Mouse (Mus musculus) thymus, adult 2 months (tissue): Measurements from ENCODE around the gene Pabpc4. TPM values are rescaled to one million over a fixed set of nuclear protein-coding genes. Genes with fewer than 3 reads are reported as not detected.

Experiments
- DNase-seq: peaks from one replicate; pipeline ENCODE4 v3.0.0; 2021
- H3K27ac ChIP-seq: fragments of 200-500 bp; 2 replicates; pipeline ENCODE4 v1.5.1; 2012; ENCODE audit warnings: low read length, control low read depth; ENCODE audit not compliant: control insufficient read depth, insufficient read depth
- H3K27me3 ChIP-seq: fragments of 200-500 bp; 2 replicates; pipeline ENCODE4 v1.6.1; 2012; ENCODE audit warnings: mild to moderate bottlenecking, low read length, moderate library complexity, mixed read lengths; ENCODE audit not compliant: control insufficient read depth, insufficient read depth
- H3K36me3 ChIP-seq: fragments of 200-500 bp; 2 replicates; pipeline ENCODE4 v1.6.1; 2012; ENCODE audit warnings: mild to moderate bottlenecking, low read length, moderate library complexity; ENCODE audit not compliant: control insufficient read depth, insufficient read depth
- H3K4me1 ChIP-seq: fragments of 200-500 bp; replicated peaks from 2 replicates; pipeline ENCODE4 v1.6.1; 2012; ENCODE audit warnings: low read length; ENCODE audit not compliant: control insufficient read depth, insufficient read depth
- H3K4me3 ChIP-seq: fragments of 200-500 bp; 2 replicates; pipeline ENCODE4 v1.5.1; 2012; ENCODE audit warnings: mild to moderate bottlenecking, low read length, control low read depth, moderate library complexity; ENCODE audit not compliant: control insufficient read depth, insufficient read depth
- CTCF ChIP-seq: fragments of 200-500 bp; IDR thresholded peaks from 2 replicates; pipeline ENCODE4 v1.5.1; 2012; ENCODE audit warnings: mild to moderate bottlenecking, control low read depth, low read length, moderate library complexity, borderline replicate concordance; ENCODE audit not compliant: control insufficient read depth, poor library complexity, insufficient read depth; ENCODE audit errors: extremely low read depth
- POLR2A ChIP-seq: fragments of 200-500 bp; IDR thresholded peaks from 2 replicates; pipeline ENCODE4 v1.6.1; 2012; ENCODE audit warnings: mild to moderate bottlenecking, low read length, control low read depth, moderate library complexity; ENCODE audit not compliant: control insufficient read depth, poor library complexity, insufficient read depth; ENCODE audit errors: extremely low read depth
- WGBS: fragments of 180-500 bp; shearing (Covaris S2); methylation state at CpG from one replicate; pipeline ENCODE4 v1.1.7; 2018; 5-methylcytosine and 5-hydroxymethylcytosine counted together
- polyA plus RNA-seq: library from polyadenylated mRNA; depleted of rRNA; stranded (reverse); fragments of >200 nt; gene quantifications from 2 replicates; pipeline ENCODE4 v1.2.3, GENCODE M21; 2012

Pabpc4 gene
- polyA plus RNA-seq, 1 experiment, result 146 TPM

GRCm38 (mm10) chr4:123246651-123247050 lies 15.5 kb upstream of the Pabpc4 start:
- Histone ChIP-seq H3K27me3 (no peaks in the 10 kb centered on the region), H3K4me1 (no peaks in the 10 kb centered on the region), H3K27ac (no peak overlapping the region), H3K4me3 (no peak overlapping the region), H3K36me3 (no peaks in the 10 kb centered on the region)
- no peak for DNase-seq
- TF ChIP-seq POLR2A (no peak), CTCF (no peak)
- 94% methylated on average over 5 of the region's 5 CpGs for WGBS

- Histone ChIP-seq H3K36me3 (no peaks in the 10 kb centered on the region), H3K27ac (no peak overlapping the region), H3K4me3 (no peak overlapping the region), H3K4me1 (no peaks in the 10 kb centered on the region), H3K27me3 (no peaks in the 10 kb centered on the region)
- TF ChIP-seq CTCF (no peak), POLR2A (no peak)
- no peak for DNase-seq
- 94% methylated on average over 7 of the region's 7 CpGs for WGBS
These were observed 14.8 kb upstream of the Pabpc4 start for GRCm38 (mm10) chr4:123247147-123247880.

GRCm38 (mm10) chr4:123248971-123249567 lies 13.1 kb upstream of the Pabpc4 start:
- Histone ChIP-seq H3K4me3 (no peak overlapping the region), H3K36me3 (no peaks in the 10 kb centered on the region), H3K27me3 (no peaks in the 10 kb centered on the region), H3K4me1 (no peaks in the 10 kb centered on the region), H3K27ac (no peak overlapping the region)
- no peak for TF ChIP-seq POLR2A
- no peak for TF ChIP-seq CTCF
- no peak for DNase-seq
- WGBS, result 95% methylated on average over 7 of the region's 7 CpGs

- Histone ChIP-seq H3K4me1 (no peaks in the 10 kb centered on the region), H3K27me3 (no peaks in the 10 kb centered on the region), H3K4me3 (no peak overlapping the region), H3K36me3 (no peaks in the 10 kb centered on the region), H3K27ac (no peak overlapping the region)
- DNase-seq, result no peak
- TF ChIP-seq CTCF, result no peak
- no peak for TF ChIP-seq POLR2A
- 92% methylated on average over 5 of the region's 5 CpGs for WGBS
These were observed 9.9 kb upstream of the Pabpc4 start for GRCm38 (mm10) chr4:123252214-123252613.

GRCm38 (mm10) chr4:123254617-123255016 lies 7.5 kb upstream of the Pabpc4 start:
- DNase-seq, result no peak
- no peak overlapping the region for H3K4me3 ChIP-seq
- H3K4me1 ChIP-seq, result no peaks in the 10 kb centered on the region
- TF ChIP-seq CTCF (no peak), POLR2A (no peak)
- H3K27ac ChIP-seq, result no peak overlapping the region
- no peaks in the 10 kb centered on the region for H3K36me3 ChIP-seq
- 12% methylated on average over 5 of the region's 5 CpGs for WGBS
- no peaks in the 10 kb centered on the region for H3K27me3 ChIP-seq

GRCm38 (mm10) chr4:123260071-123260746 lies 1.9 kb upstream of the Pabpc4 start:
- TF ChIP-seq POLR2A (no peak), CTCF (no peak)
- no peak overlapping the region for H3K27ac ChIP-seq
- H3K4me3 ChIP-seq, result no peak overlapping the region
- peaks cover 3% of the 10 kb centered on the region for H3K4me1 ChIP-seq
- no peaks in the 10 kb centered on the region for H3K36me3 ChIP-seq
- 17% methylated on average over 8 of the region's 8 CpGs for WGBS
- no peaks in the 10 kb centered on the region for H3K27me3 ChIP-seq
- DNase-seq, result no peak
